Mouse (Mus musculus) NIH3T3 (cell line): ENCODE results near the gene Arhgdig.
A peak's percentile ranks its signal among the peaks of the same experiment; 100 is the strongest.
"Not testable (repeated sequence)": the region's sequence is repeated elsewhere in the genome, so short reads cannot be mapped to it uniquely, and the experiment has no call there.

Experiments
- DNase-seq: peaks from one replicate; pipeline ENCODE4 v3.0.0-alpha.2; 2012; ENCODE audit warnings: low read depth

Gene Arhgdig

GRCm38 (mm10) chr17:26204766-26205165 lies 2.8 kb downstream of the Arhgdig start:
- no peak for DNase-seq

GRCm38 (mm10) chr17:26203321-26203811 lies 4.2 kb downstream of the Arhgdig start:
- DNase-seq, result peak; percentile 51

GRCm38 (mm10) chr17:26202737-26203136 lies 4.8 kb downstream of the Arhgdig start, which contains the start of gene Rgs11:
Gene Rgs11 (plus strand): TSS chr17:26202951.
- DNase-seq, result no peak

- DNase-seq, result no peak
Measured at GRCm38 (mm10) chr17:26201998-26202397, 5.6 kb downstream of the Arhgdig start.

- peak; percentile 28 for DNase-seq
Measured at GRCm38 (mm10) chr17:26200831-26201705, 6.5 kb downstream of the Arhgdig start.

GRCm38 (mm10) chr17:26198892-26199291 lies 8.7 kb downstream of the Arhgdig start, which contains the start of gene Pdia2:
Gene Pdia2 (minus strand): TSS chr17:26199087.
- no peak for DNase-seq

GRCm38 (mm10) chr17:26192481-26193190 lies 14.9 kb downstream of the Arhgdig start:
- no peak for DNase-seq

- DNase-seq, result peak; percentile 57
Measured at GRCm38 (mm10) chr17:26191486-26191885, 16.1 kb downstream of the Arhgdig start.

GRCm38 (mm10) chr17:26188091-26188805 lies 19.3 kb downstream of the Arhgdig start:
- DNase-seq, result no peak

GRCm38 (mm10) chr17:26187592-26187991 lies 20.0 kb downstream of the Arhgdig start:
- DNase-seq, result no peak

- no peak for DNase-seq
Measured at GRCm38 (mm10) chr17:26181179-26181578, 26.4 kb downstream of the Arhgdig start.

- no peak for DNase-seq
Measured at GRCm38 (mm10) chr17:26178611-26179010, 29.0 kb downstream of the Arhgdig start.

GRCm38 (mm10) chr17:26175248-26175647 lies 32.3 kb downstream of the Arhgdig start:
- not testable (repeated sequence) for DNase-seq

- no peak for DNase-seq
Measured at GRCm38 (mm10) chr17:26168039-26168438, 39.5 kb downstream of the Arhgdig start.

GRCm38 (mm10) chr17:26162736-26163135 lies 44.9 kb downstream of the Arhgdig start:
- no peak for DNase-seq

GRCm38 (mm10) chr17:26151886-26152630 lies 55.5 kb downstream of the Arhgdig start:
- peak; percentile 50 for DNase-seq
